Mouse (Mus musculus) frontal cortex, postnatal 36 days (tissue): ENCODE results near the gene Gm11084.

Experiments
- DNase-seq, 2 experiments: peaks; one replicate each; pipeline ENCODE4 v3.0.0; 2022; ENCODE audit warnings: low spot score in 2 of 2

Gene Gm11084

GRCm38 (mm10) chr2:72935937-72936336, 50.6 kb downstream of the Gm11084 start:
- DNase-seq: no peak

GRCm38 (mm10) chr2:72932186-72932585, 54.3 kb downstream of the Gm11084 start:
- no peak for DNase-seq

GRCm38 (mm10) chr2:72924981-72925380, 61.5 kb downstream of the Gm11084 start:
- DNase-seq: no peak
